Mouse (Mus musculus) urinary bladder, adult 18-20 months (tissue): ENCODE measurements around the gene Bricd5.
A peak's percentile ranks its signal among the peaks of the same experiment; 100 is the strongest.
"Not testable (repeated sequence)": the region's sequence is repeated elsewhere in the genome, so short reads cannot be mapped to it uniquely, and the experiment has no call there.

ENCODE experiments used
- DNase-seq, 2 experiments: peaks; one replicate each; pipeline ENCODE4 v3.0.0; 2022; ENCODE audit warnings: low spot score in 2 of 2, mixed read lengths in 2 of 2

Gene Bricd5

GRCm38 (mm10) chr17:24473612-24474275 is at the start of gene Bricd5:
Gene Bricd5, plus strand, starts transcription at chr17:24473884.
- DNase-seq: no peak

GRCm38 (mm10) chr17:24424489-24424888 is 49.2 kb upstream of the Bricd5 start:
- DNase-seq: no peak

GRCm38 (mm10) chr17:24425326-24425725 is 48.4 kb upstream of the Bricd5 start:
- not testable (repeated sequence) for DNase-seq

GRCm38 (mm10) chr17:24425905-24426304 is 47.8 kb upstream of the Bricd5 start:
- DNase-seq: no peak

GRCm38 (mm10) chr17:24426471-24427169 is 47.1 kb upstream of the Bricd5 start, which contains the start of gene Eci1:
Gene Eci1, plus strand, starts transcription at chr17:24426641.
- peak; percentile 95 to 96 for DNase-seq

- no peak for DNase-seq
Measured at GRCm38 (mm10) chr17:24427170-24427557, 46.5 kb upstream of the Bricd5 start.

- DNase-seq: no peak
Measured at GRCm38 (mm10) chr17:24429201-24429983, 44.3 kb upstream of the Bricd5 start.

- peak in 1 of 2 experiments; percentile 34 for DNase-seq
Measured at GRCm38 (mm10) chr17:24437016-24437415, 36.7 kb upstream of the Bricd5 start.

GRCm38 (mm10) chr17:24440377-24440776 is 33.3 kb upstream of the Bricd5 start:
- no peak for DNase-seq

GRCm38 (mm10) chr17:24441148-24441547 is 32.5 kb upstream of the Bricd5 start:
- DNase-seq: no peak

GRCm38 (mm10) chr17:24442107-24442506 is 31.6 kb upstream of the Bricd5 start:
- DNase-seq: peak; percentile 38 to 64

- peak; percentile 43 to 72 for DNase-seq
Measured at GRCm38 (mm10) chr17:24442632-24443155, 31.0 kb upstream of the Bricd5 start, which contains the start of gene Dnase1l2. Gene Dnase1l2, minus strand, starts transcription at chr17:24443105.

- peak; percentile 55 to 69 for DNase-seq
Measured at GRCm38 (mm10) chr17:24443409-24443808, 30.3 kb upstream of the Bricd5 start.

- DNase-seq: no peak
Measured at GRCm38 (mm10) chr17:24446590-24446989, 27.1 kb upstream of the Bricd5 start.

GRCm38 (mm10) chr17:24449507-24449906 is 24.2 kb upstream of the Bricd5 start:
- DNase-seq: no peak

- DNase-seq: no peak
Measured at GRCm38 (mm10) chr17:24451220-24451619, 22.5 kb upstream of the Bricd5 start.

- DNase-seq: no peak
Measured at GRCm38 (mm10) chr17:24453372-24453771, 20.3 kb upstream of the Bricd5 start.

GRCm38 (mm10) chr17:24454218-24454755 is 19.4 kb upstream of the Bricd5 start:
- no peak for DNase-seq

GRCm38 (mm10) chr17:24454756-24455522 is 18.7 kb upstream of the Bricd5 start:
- DNase-seq: peak; percentile 99 to 100

GRCm38 (mm10) chr17:24455523-24456206 is 18.0 kb upstream of the Bricd5 start:
- DNase-seq: not testable (repeated sequence)
